9 mouse cellular contexts compared by ENCODE assay signal in genomic region chr11:75811900-75812299, GRCm38 (mm10). TPM values are rescaled to one million over a fixed set of nuclear protein-coding genes. Genes with fewer than 3 reads are reported as not detected.
DNase-seq lines count a peak whose midpoint lies in the region; ATAC-seq lines count a peak whose summit lies in the region.
"Had no signal": no experiment of that assay in that cellular context is flagged by ENCODE, and none has a peak within 500 bp of the region (broad histone marks: within the 10 kb centered on the region; RNA-seq: fewer than 3 reads in every experiment).

No protein-coding gene starts in this region.

- H3K4me1 ChIP-seq in heart, embryonic 13.5 days: peaks cover 34% of the 10 kb centered on the region
- peaks cover 23% of the 10 kb centered on the region for H3K4me1 ChIP-seq in lung, embryonic 15.5 days

- ATAC-seq in heart, embryonic 13.5 days (ENCODE audit: extremely low read depth, insufficient number of reproducible peaks, low FRiP score, low TSS enrichment): peak; percentile 35; the same call in 1 of the 2 replicates
- ATAC-seq in lung, embryonic 15.5 days (ENCODE audit: borderline replicate concordance, extremely low read depth, low FRiP score, low TSS enrichment): peak; percentile 89

- no peaks in the 10 kb centered on the region for H3K36me3 ChIP-seq in heart, embryonic 13.5 days
- H3K36me3 ChIP-seq in lung, embryonic 15.5 days: no peaks in the 10 kb centered on the region

- no peaks in the 10 kb centered on the region for H3K27me3 ChIP-seq in heart, embryonic 13.5 days (replicated peaks)
- no peaks in the 10 kb centered on the region for H3K27me3 ChIP-seq in lung, embryonic 15.5 days

- no peaks in the 10 kb centered on the region for H3K9me3 ChIP-seq in heart, embryonic 13.5 days
- H3K9me3 ChIP-seq in lung, embryonic 15.5 days: no peaks in the 10 kb centered on the region

- H3K9ac ChIP-seq in heart, embryonic 13.5 days: peak overlapping the region; percentile 64
- no peak overlapping the region for H3K9ac ChIP-seq in lung, embryonic 15.5 days

- DNase-seq in left cerebral cortex, adult 18-20 months (ENCODE audit: low spot score in 2 of 2): peak; percentile 21 to 56
- DNase-seq in left cerebral cortex, adult 11 months (ENCODE audit: low spot score): no peak
- DNase-seq in cerebellum, postnatal 25 days: peak; percentile 56 to 72
- peak; percentile 94 for DNase-seq in kidney, postnatal 10 days
- peak; percentile 26 for DNase-seq in telencephalon, adult 2 months (ENCODE audit: low read depth, low spot score)
- DNase-seq in embryo, embryonic 9.5 days (ENCODE audit: extremely low spot score): no peak

- no peak overlapping the region for H3K4me3 ChIP-seq in heart, embryonic 13.5 days
- H3K4me3 ChIP-seq in lung, embryonic 15.5 days: no peak overlapping the region

- H3K4me2 ChIP-seq in heart, embryonic 13.5 days: no peak overlapping the region
- no peak overlapping the region for H3K4me2 ChIP-seq in lung, embryonic 15.5 days

- H3K27ac ChIP-seq in heart, embryonic 13.5 days (replicated peaks): peak overlapping the region; percentile 96
- peak overlapping the region; percentile 94 for H3K27ac ChIP-seq in lung, embryonic 15.5 days

- 2% methylated on average over 3 of the region's 3 CpGs for WGBS in heart, embryonic 13.5 days
- 1% methylated on average over 3 of the region's 3 CpGs for WGBS in lung, embryonic 15.5 days

RNA-seq across cellular contexts. Expression of gene Doc2b, which starts 16.1 kb away (rescaled TPM):
- 10 to 100 TPM; 18.9 to 23.4 TPM for total RNA-seq in left cerebral cortex, adult 18-20 months (2021)
- polyA plus RNA-seq in heart, embryonic 13.5 days (2015; fragmentation: Nextera tagmentation; extraction: Ambion mirVana): 0.23 and 0.32 TPM in 2 replicates
- 0.74 and 0.79 TPM in 2 replicates for polyA plus RNA-seq in lung, embryonic 15.5 days (2015; fragmentation: Nextera tagmentation; extraction: Ambion mirVana)
- total RNA-seq: hematopoietic stem cell, adult 5-6 weeks had no signal

Comparison
In these comparisons a context has a peak if more than half of its experiments do, and no peak if none do; other contexts are left out.
1. DNase-seq: peak in left cerebral cortex, adult 18-20 months (2 of 2), cerebellum, postnatal 25 days (2 of 2), kidney, postnatal 10 days (single experiment) and telencephalon, adult 2 months (single experiment); none in left cerebral cortex, adult 11 months (single experiment) and embryo, embryonic 9.5 days (single experiment).